Mouse (Mus musculus) liver, embryonic 12.5 days (tissue): ENCODE measurements around the gene Cga. TPM values are rescaled to one million over a fixed set of nuclear protein-coding genes. Genes with fewer than 3 reads are reported as not detected.

Source experiments
- ATAC-seq: fragments of 200-750 bp; cut with Nextera tagmentation; 2 replicates; pipeline ENCODE4 v1.8.0; 2017; ENCODE audit warnings: moderate number of reproducible peaks, mild to moderate bottlenecking, moderate library complexity
- H3K27ac ChIP-seq: fragments of 300-500 bp; sonication (generic); 2 replicates; pipeline ENCODE4 v1.5.1; 2016; ENCODE audit warnings: mild to moderate bottlenecking
- H3K27me3 ChIP-seq: fragments of 300-500 bp; sonication (generic); replicated peaks from 2 replicates; pipeline ENCODE4 v1.6.1; 2016; ENCODE audit warnings: mild to moderate bottlenecking, moderate library complexity
- H3K36me3 ChIP-seq: fragments of 300-500 bp; sonication (generic); 2 replicates; pipeline ENCODE4 v1.6.1; 2016; ENCODE audit warnings: mild to moderate bottlenecking, moderate library complexity
- H3K4me1 ChIP-seq: fragments of 300-500 bp; sonication (generic); 2 replicates; pipeline ENCODE4 v1.6.1; 2016
- H3K4me2 ChIP-seq: fragments of 300-500 bp; sonication (generic); 2 replicates; pipeline ENCODE4 v1.6.1; 2016; ENCODE audit warnings: mild to moderate bottlenecking, moderate library complexity
- H3K4me3 ChIP-seq: fragments of 300-500 bp; sonication (generic); 2 replicates; pipeline ENCODE4 v1.5.1; 2016; ENCODE audit warnings: mild to moderate bottlenecking, moderate library complexity
- H3K9ac ChIP-seq: fragments of 300-500 bp; sonication (generic); 2 replicates; pipeline ENCODE4 v1.6.1; 2016; ENCODE audit warnings: mild to moderate bottlenecking, moderate library complexity
- H3K9me3 ChIP-seq: fragments of 300-500 bp; sonication (generic); replicated peaks from 2 replicates; pipeline ENCODE4 v1.6.1; 2016; ENCODE audit warnings: mild to moderate bottlenecking, moderate library complexity
- WGBS: fragments of 180-500 bp; shearing (Covaris S2); methylation state at CpG from one replicate; pipeline ENCODE4 v1.1.7; 2016; ENCODE audit not compliant: insufficient replicate concordance; 5-methylcytosine and 5-hydroxymethylcytosine counted together
- polyA plus RNA-seq: library from polyadenylated mRNA; unstranded; fragments of >200 nt; fragmentation: Nextera tagmentation; extraction: Ambion mirVana; gene quantifications from 2 replicates; pipeline ENCODE4 v1.2.1, GENCODE M21; 2016

Gene Cga
- 0.20 TPM in 1 of 2 replicates, not detected in the other for polyA plus RNA-seq

DNA sequence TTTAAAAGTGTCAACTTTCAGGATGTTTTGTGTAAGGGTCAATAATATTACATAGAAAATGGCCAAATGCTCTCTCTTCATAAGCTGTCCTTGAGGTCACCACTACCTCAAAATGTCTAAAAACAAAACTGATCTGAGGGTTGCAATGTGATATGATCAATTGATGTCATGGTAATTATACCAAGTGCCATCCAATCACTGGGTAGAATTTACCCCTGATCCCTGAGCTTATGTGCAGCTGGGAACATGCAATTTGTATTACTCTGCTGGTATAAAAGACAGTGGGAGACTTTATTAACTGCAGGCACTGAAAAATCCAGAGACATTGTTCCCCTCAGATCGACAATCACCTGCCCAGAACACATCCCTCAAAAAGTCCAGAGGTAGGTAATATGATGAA, at the start of gene Cga:
Cga (plus strand) TSS at position 301 of the 400 bp plus-strand sequence.
- 41% methylated on average over 1 of the region's 1 CpGs for WGBS
- Histone ChIP-seq H3K9me3 (no peaks in the 10 kb centered on the region), H3K4me2 (no peak within 1 kb of the TSS), H3K36me3 (no peaks in the 10 kb centered on the region), H3K4me3 (no peak within 1 kb of the TSS), H3K27ac (no peak within 1 kb of the TSS), H3K9ac (no peak within 1 kb of the TSS), H3K27me3 (peaks cover 43% of the 10 kb centered on the region), H3K4me1 (peaks cover 16% of the 10 kb centered on the region)
- ATAC-seq: no peak

DNA sequence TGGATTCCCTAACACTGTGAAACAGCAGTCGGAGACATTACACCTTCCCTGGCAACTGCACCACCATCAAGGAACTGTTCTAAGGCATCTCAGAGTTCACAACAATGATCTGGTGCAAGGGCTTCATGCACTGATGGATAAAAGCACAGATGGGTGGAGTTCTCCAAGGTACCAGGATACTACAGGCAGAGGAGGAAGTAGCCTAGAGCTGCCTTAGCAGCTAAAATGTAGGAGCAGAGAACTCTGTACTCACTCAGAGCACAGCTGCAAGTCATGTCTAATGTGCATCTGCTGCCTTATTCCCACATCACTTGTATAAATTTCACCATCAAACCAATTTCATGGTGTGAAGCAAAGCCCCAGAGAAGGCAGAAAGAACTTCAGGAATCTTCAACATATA, 49.7 kb upstream of the Cga start:
- H3K9me3 ChIP-seq: no peaks in the 10 kb centered on the region
- no peak overlapping the region for H3K4me3 ChIP-seq
- 81% methylated on average over 1 of the region's 1 CpGs for WGBS
- H3K27me3 ChIP-seq: no peaks in the 10 kb centered on the region
- H3K4me2 ChIP-seq: no peak overlapping the region
- no peak overlapping the region for H3K27ac ChIP-seq
- no peak for ATAC-seq
- H3K36me3 ChIP-seq: peaks cover 5% of the 10 kb centered on the region
- H3K9ac ChIP-seq: no peak overlapping the region
- peaks cover 19% of the 10 kb centered on the region for H3K4me1 ChIP-seq

DNA sequence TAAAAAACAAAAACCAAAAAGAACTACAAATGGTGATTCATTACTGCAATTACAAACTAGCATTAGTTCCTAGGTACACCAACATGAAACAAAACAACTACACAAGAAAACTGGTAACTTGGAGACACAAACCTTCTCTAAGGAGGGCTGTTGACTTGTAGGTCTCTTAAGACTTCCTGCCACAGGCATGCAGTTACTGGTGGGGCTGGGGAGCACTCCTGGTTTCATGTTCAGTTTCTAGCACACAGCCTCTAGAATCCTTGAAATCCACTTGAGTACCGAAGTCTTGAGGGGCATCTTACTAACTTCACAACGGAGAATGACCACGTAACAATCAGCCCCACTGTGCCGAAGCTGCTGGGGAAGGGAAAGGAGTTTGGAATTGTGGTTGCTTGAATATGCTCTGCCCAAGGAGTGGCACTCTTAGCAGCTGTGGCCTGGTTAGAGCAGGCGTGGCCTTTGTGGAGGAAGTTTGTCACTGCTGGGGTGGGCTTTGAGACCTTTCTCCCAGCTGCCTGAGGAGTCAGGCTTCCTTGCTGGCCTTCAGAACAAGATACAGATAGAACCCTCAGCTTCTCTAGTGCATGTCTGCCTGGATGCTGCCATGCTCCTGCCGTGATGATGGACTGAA, 45.8 kb upstream of the Cga start:
- Histone ChIP-seq H3K4me3 (no peak overlapping the region), H3K36me3 (peaks cover 15% of the 10 kb centered on the region), H3K27me3 (no peaks in the 10 kb centered on the region), H3K27ac (no peak overlapping the region), H3K9me3 (no peaks in the 10 kb centered on the region), H3K4me2 (no peak overlapping the region), H3K9ac (no peak overlapping the region), H3K4me1 (peaks cover 19% of the 10 kb centered on the region)
- WGBS: 71% methylated on average over 6 of the region's 6 CpGs
- no peak for ATAC-seq

DNA sequence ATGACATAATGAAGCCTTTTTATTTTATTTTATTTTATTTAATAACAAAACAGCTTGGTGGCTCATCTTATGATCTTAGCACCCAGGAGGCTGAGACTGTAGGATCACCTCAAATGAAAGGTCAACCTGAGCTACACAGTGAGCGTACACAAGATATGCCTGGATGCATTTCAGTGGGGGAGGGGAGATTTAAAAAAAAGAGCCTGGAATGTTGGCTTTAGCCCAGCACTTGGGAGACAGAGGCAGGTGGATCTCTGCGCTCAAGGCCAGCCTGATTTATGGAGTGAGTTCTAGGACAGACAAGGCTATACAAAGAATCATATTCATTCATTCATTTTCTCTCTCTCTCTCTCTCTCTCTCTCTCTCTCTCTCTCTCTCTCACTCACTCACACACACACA, 43.4 kb upstream of the Cga start:
- H3K27ac ChIP-seq: no peak overlapping the region
- H3K9ac ChIP-seq: no peak overlapping the region
- H3K4me3 ChIP-seq: no peak overlapping the region
- 81% methylated on average over 2 of the region's 2 CpGs for WGBS
- H3K4me2 ChIP-seq: no peak overlapping the region
- H3K4me1 ChIP-seq: 0 out of 2 replicates have a peak, but pooled peaks cover 4% of the 10 kb centered on the region
- H3K27me3 ChIP-seq: no peaks in the 10 kb centered on the region
- no peak for ATAC-seq
- H3K36me3 ChIP-seq: peaks cover 24% of the 10 kb centered on the region
- no peaks in the 10 kb centered on the region for H3K9me3 ChIP-seq

DNA sequence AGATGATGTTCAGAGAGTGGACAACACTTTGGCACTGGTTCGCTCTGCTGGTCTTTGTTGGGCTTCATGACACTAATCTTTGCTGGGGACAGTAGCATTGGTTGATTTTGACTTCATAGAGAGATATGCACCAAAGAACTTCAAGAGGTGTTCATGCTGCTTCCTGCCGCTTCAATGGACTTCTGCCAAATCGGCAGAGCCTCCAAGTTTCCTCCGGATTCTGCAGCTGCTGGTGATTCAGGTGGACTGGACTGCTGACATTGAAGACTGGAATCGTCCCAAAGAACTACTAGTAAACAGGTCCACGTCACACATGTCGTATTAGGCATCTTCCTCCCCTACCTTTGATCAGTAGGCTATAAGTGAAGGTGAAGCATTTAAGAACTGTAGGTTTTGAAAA, 41.5 kb upstream of the Cga start:
- Histone ChIP-seq H3K4me2 (no peak overlapping the region), H3K4me3 (no peak overlapping the region), H3K4me1 (no peaks in the 10 kb centered on the region; the same call in 1 of the 2 replicates), H3K9me3 (no peaks in the 10 kb centered on the region), H3K36me3 (peaks cover 24% of the 10 kb centered on the region), H3K27me3 (no peaks in the 10 kb centered on the region), H3K27ac (no peak overlapping the region), H3K9ac (no peak overlapping the region)
- 88% methylated on average over 7 of the region's 7 CpGs for WGBS
- no peak for ATAC-seq

DNA sequence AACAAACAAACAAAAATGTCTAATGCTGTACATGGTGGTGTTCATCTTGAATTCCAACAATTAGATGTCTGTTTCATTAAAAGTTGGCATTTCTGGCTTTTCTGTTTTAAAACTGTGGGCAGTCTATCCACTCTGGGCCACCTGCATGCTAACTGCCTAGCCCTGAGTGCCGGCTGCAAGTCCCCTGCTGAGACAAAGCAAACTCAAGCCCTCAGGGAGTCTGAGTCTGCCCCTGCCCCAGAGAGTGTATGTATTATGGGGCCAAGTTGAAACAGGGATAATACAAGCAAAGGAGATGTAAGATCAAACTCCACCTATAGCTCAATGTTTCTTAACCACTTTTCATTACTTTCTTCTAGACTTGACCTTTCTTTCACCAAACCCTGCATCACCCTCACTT, 37.6 kb upstream of the Cga start:
- Histone ChIP-seq H3K4me1 (peaks cover 20% of the 10 kb centered on the region), H3K27ac (no peak overlapping the region), H3K36me3 (peaks cover 22% of the 10 kb centered on the region), H3K4me2 (no peak overlapping the region), H3K27me3 (no peaks in the 10 kb centered on the region), H3K4me3 (no peak overlapping the region), H3K9ac (no peak overlapping the region), H3K9me3 (no peaks in the 10 kb centered on the region)
- 74% methylated on average over 1 of the region's 1 CpGs for WGBS
- no peak for ATAC-seq

DNA sequence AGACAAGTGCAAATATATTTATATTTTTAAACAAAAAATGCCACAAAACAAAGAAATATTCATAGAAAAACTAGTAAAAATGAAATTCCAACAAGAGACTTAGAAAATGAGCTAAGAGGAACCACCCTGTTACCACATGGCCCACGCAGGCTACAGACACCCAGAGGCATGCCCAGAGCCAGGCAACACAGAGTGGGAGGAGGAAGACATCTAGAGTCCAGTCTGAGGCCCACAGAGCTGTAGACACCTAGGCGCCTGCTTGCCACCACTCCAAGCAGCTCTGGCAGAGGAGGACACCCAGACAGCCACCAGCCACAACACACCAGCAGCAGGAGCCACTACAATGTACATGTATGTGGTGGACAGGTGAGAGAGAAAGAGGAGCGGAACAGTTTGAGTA, 34.7 kb upstream of the Cga start:
- H3K4me1 ChIP-seq: peaks cover 20% of the 10 kb centered on the region
- no peak overlapping the region for H3K27ac ChIP-seq
- no peak overlapping the region for H3K4me3 ChIP-seq
- peaks cover 6% of the 10 kb centered on the region; the same call in 1 of the 2 replicates for H3K36me3 ChIP-seq
- no peaks in the 10 kb centered on the region for H3K27me3 ChIP-seq
- H3K9me3 ChIP-seq: no peaks in the 10 kb centered on the region
- no peak; the same call in 1 of the 2 replicates for ATAC-seq
- H3K4me2 ChIP-seq: no peak overlapping the region
- WGBS: 76% methylated on average over 3 of the region's 3 CpGs
- no peak overlapping the region for H3K9ac ChIP-seq

DNA sequence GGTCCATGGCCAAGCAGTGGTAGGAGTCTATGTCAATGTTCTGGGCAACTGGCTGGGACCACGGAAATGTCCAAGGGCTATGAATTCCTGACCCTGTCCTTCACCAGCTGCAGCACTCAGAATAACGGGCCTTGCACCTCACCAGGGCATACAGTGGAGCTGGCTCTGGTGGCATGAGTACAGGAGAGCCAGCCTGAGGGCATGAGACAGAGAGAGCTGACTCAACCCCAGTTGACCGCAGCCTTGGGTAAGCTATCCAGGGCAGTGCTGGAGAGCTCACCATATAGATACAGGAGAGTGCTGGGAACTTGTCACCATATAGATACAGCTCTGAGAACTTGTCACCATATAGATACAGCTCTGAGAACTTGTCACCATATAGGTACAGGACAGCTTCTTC, 34.2 kb upstream of the Cga start:
- no peaks in the 10 kb centered on the region for H3K9me3 ChIP-seq
- peaks cover 20% of the 10 kb centered on the region for H3K4me1 ChIP-seq
- WGBS: 92% methylated on average over 3 of the region's 3 CpGs
- H3K27ac ChIP-seq: no peak overlapping the region
- H3K4me3 ChIP-seq: no peak overlapping the region
- ATAC-seq: peak; percentile 18; the same call in 1 of the 2 replicates
- H3K36me3 ChIP-seq: peaks cover under 1% of the 10 kb centered on the region; the same call in 1 of the 2 replicates
- H3K27me3 ChIP-seq: no peaks in the 10 kb centered on the region
- H3K9ac ChIP-seq: no peak overlapping the region
- H3K4me2 ChIP-seq: no peak overlapping the region

DNA sequence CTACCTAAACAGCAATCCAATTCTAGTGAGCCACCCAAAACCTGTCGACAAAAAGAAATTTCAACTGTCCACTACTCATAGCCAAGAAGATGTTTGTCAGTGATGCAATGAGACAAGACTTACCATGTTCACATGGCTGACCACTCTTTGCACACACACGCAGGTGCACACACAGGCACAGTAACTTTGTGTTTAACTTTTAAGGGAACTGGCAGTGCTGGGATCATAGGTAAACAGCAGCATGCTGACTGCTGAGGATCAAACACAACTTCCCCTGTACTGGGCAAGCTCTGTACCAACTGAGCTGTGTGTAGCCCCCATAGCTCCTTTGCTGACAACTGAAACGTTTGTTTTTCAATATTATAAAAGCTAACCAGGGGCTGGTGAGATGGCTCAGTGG, 32.1 kb upstream of the Cga start:
- Histone ChIP-seq H3K4me1 (peaks cover 20% of the 10 kb centered on the region), H3K4me3 (no peak overlapping the region), H3K9me3 (no peaks in the 10 kb centered on the region), H3K27ac (no peak overlapping the region), H3K27me3 (no peaks in the 10 kb centered on the region), H3K36me3 (no peaks in the 10 kb centered on the region), H3K4me2 (no peak overlapping the region), H3K9ac (no peak overlapping the region)
- WGBS: 65% methylated on average over 3 of the region's 3 CpGs
- ATAC-seq: 0 out of 2 replicates have a peak, but pooled peaks have one; percentile 43

DNA sequence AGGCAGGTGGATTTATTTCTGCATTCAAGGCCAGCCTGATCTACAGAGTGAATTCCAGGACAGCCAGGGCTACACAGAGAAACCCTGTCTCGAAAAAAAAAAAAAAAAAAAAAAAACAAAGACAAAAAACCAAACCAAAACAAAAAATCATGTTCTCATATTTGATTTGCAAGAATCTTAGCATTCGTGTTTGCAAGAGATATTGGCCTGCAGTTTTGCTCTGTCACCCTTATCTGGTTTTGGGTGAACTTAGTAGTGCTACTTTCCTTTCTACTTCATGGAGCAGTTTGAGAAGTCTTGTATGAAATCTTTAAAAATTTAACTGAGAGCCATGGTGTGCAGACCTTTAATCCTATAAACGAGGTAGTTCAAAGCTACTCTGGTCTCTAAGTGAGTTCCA, 23.8 kb upstream of the Cga start:
- no peak overlapping the region for H3K9ac ChIP-seq
- WGBS: 52% methylated on average over 3 of the region's 3 CpGs
- H3K4me1 ChIP-seq: peaks cover 28% of the 10 kb centered on the region
- no peaks in the 10 kb centered on the region for H3K27me3 ChIP-seq
- H3K27ac ChIP-seq: no peak overlapping the region
- no peaks in the 10 kb centered on the region for H3K9me3 ChIP-seq
- H3K4me3 ChIP-seq: no peak overlapping the region
- no peak for ATAC-seq
- H3K4me2 ChIP-seq: no peak overlapping the region
- 0 out of 2 replicates have a peak, but pooled peaks cover 3% of the 10 kb centered on the region for H3K36me3 ChIP-seq

DNA sequence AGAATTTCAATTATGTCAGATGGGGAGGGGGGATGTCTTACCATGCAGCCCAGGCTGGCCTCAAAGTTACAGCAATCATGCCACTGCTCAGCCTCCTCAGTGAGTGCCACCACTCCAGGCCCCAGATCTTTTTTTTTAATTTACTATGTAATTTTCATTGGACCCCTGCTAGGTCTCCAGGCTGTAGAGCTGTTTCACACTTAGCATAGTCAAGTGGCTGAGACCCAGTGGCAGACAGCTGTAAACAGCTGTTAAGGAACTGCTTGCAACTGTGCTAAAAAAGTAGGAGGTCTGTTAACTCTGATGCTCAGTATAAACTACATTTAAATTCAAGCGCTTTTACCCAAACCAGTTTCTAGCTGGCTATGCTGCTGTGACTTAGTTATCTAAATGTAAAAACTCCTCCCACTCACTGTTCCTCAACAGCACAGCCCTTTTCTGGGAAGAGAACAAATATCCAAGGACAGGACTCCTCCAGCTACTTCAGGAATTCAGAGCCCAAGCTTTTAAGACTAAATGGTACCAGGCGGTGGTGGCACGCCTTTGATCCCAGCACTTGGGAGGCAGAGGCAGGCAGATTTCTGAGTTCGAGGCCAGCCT, 20.6 kb upstream of the Cga start:
- peaks cover 28% of the 10 kb centered on the region for H3K4me1 ChIP-seq
- ATAC-seq: no peak
- H3K9ac ChIP-seq: no peak overlapping the region
- no peaks in the 10 kb centered on the region for H3K27me3 ChIP-seq
- WGBS: 74% methylated on average over 4 of the region's 4 CpGs
- H3K36me3 ChIP-seq: peaks cover 17% of the 10 kb centered on the region
- H3K4me2 ChIP-seq: no peak overlapping the region
- no peak overlapping the region for H3K4me3 ChIP-seq
- H3K9me3 ChIP-seq: no peaks in the 10 kb centered on the region
- no peak overlapping the region for H3K27ac ChIP-seq

DNA sequence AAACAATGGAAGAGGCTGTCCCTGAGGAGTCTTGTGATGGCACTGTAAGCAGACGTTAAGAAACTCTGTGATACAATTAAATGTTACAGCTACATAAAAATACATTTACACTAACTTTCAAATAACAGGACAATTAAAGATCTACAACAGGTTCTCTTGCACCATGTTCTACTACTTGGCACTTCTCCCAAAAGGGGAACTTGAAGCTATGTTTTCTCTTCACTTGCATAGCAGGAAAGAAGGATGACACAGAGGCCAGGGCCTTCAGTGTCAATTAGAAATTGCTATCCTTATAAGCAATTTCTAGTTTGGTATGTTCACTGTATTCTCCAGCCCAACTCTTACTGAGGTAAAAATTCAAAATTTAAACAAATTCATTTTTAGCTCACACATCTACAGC, 19.3 kb upstream of the Cga start:
- 81% methylated on average over 1 of the region's 1 CpGs for WGBS
- Histone ChIP-seq H3K27me3 (no peaks in the 10 kb centered on the region), H3K4me2 (no peak overlapping the region), H3K9ac (no peak overlapping the region), H3K4me3 (no peak overlapping the region), H3K36me3 (peaks cover 23% of the 10 kb centered on the region), H3K9me3 (no peaks in the 10 kb centered on the region), H3K27ac (no peak overlapping the region), H3K4me1 (peaks cover 18% of the 10 kb centered on the region)
- no peak for ATAC-seq
